Mouse (Mus musculus) central nervous system, embryonic 18 days (tissue): ENCODE data around the gene Sidt2. TPM values are rescaled to one million over a fixed set of nuclear protein-coding genes. Genes with fewer than 3 reads are reported as not detected.

Experiments used
- polyA plus RNA-seq: library from polyadenylated mRNA; depleted of rRNA; stranded (reverse); fragments of >200 nt; gene quantifications from 2 replicates; pipeline ENCODE4 v1.2.3, GENCODE M21; 2012; rRNA removed

Gene Sidt2
- 79.1 and 108 TPM in 2 replicates for polyA plus RNA-seq

GRCm38 (mm10) chr9:45955107-45955963, at the start of gene Sidt2:
TSS of gene Sidt2 (minus strand) at chr9:45955258.

DNA sequence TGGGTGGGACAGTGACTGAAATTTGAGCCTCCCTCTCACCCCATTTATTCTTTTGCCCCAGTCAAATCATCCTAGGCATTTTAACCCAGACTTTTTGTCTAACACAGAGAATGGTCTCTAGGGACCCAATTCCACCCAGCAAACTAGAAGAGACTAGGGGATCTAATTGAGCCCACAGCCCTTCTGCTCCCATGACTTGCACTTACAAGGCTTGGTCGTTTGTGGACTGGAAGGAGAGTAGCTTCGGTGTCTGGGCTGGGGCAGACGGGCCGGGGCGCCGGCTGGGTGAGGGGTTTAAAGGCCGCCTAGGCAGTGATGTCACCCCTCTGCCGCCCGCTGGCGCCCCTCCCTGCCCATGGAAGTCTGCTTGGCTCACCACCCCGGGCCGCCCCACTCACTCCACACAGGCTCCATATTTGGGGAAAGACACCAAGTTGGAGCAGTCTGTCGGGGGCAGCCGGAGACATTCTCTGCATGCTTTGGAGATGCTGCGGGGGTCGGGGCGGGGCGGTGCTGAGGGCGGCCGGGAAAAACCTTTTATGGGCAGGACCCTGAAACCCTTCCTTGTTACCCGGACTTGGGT, 19.3 kb downstream of the Sidt2 start, which contains the start of gene Tagln:
Gene Tagln (minus strand): TSS at position 431 of the 583 bp plus-strand sequence.

GRCm38 (mm10) chr9:45906355-45907077, 48.5 kb downstream of the Sidt2 start, which contains the start of the genes Pcsk7 and Rnf214:
TSS of gene Pcsk7 (plus strand) at chr9:45906497.
TSS of gene Rnf214 (minus strand) at chr9:45906911.

Other genes starting within 250 kb of the Sidt2 start
- gene Cep164, start 126.6 kb downstream of the Sidt2 start, polyA plus RNA-seq: 18.2 and 20.6 TPM in 2 replicates
- gene Bace1, start 116.7 kb downstream of the Sidt2 start, polyA plus RNA-seq: 41.2 and 42.7 TPM in 2 replicates
- 36.3 and 38.8 TPM in 2 replicates for gene Pcsk7, start 48.8 kb downstream of the Sidt2 start, polyA plus RNA-seq
- gene Rnf214, start 48.3 kb downstream of the Sidt2 start, polyA plus RNA-seq: 51.3 and 52.4 TPM in 2 replicates
- gene Tagln, start 19.2 kb downstream of the Sidt2 start, polyA plus RNA-seq: 8.0 and 9.2 TPM in 2 replicates
- gene Pafah1b2, start 57.4 kb upstream of the Sidt2 start, polyA plus RNA-seq: 137 and 138 TPM in 2 replicates
- gene Sik3, start 57.6 kb upstream of the Sidt2 start, polyA plus RNA-seq: 13.9 and 15.5 TPM in 2 replicates